Mouse (Mus musculus): ENCODE data around the gene Hfe2. TPM values are rescaled to one million over a fixed set of nuclear protein-coding genes. Genes with fewer than 3 reads are reported as not detected.

Hfe2 gene
- polyA plus RNA-seq, 1 experiment from 2014 or later, result 7.9 TPM

GRCm38 (mm10) chr3:96559398-96559910, 34.5 kb downstream of the Hfe2 start:
- peak overlapping the region; percentile 93 for H3K9ac ChIP-seq
- WGBS, result 28% methylated on average over 12 of the region's 12 CpGs

GRCm38 (mm10) chr3:96559911-96560850, 35.2 kb downstream of the Hfe2 start:
- no peak for ATAC-seq (ENCODE audit: insufficient number of reproducible peaks, low FRiP score)
- WGBS, result 59% methylated on average over 23 of the region's 23 CpGs
- Histone ChIP-seq H3K36me3 (peaks cover 31% of the 10 kb centered on the region), H3K4me1 (replicated peaks) (peaks cover 52% of the 10 kb centered on the region), H3K27ac (ENCODE audit: poor library complexity, severe bottlenecking) (peak overlapping the region; percentile 97), H3K9ac (peak overlapping the region; percentile 93), H3K4me3 (peak overlapping the region; percentile 78), H3K4me2 (peak overlapping the region; percentile 92), H3K9me3 (replicated peaks) (no peaks in the 10 kb centered on the region), H3K27me3 (replicated peaks) (no peaks in the 10 kb centered on the region)

More at GRCm38 (mm10) chr3:96559398-96559910, 34.5 kb downstream of the Hfe2 start:
- no peak for ATAC-seq (ENCODE audit: insufficient number of reproducible peaks, low FRiP score)
- Histone ChIP-seq H3K4me1 (replicated peaks) (peaks cover 54% of the 10 kb centered on the region), H3K27me3 (replicated peaks) (no peaks in the 10 kb centered on the region), H3K27ac (ENCODE audit: poor library complexity, severe bottlenecking) (peak overlapping the region; percentile 97), H3K9me3 (replicated peaks) (no peaks in the 10 kb centered on the region), H3K4me2 (peak overlapping the region; percentile 92), H3K4me3 (peak overlapping the region; percentile 78), H3K36me3 (peaks cover 31% of the 10 kb centered on the region)

- H3K4me2 ChIP-seq, result peak overlapping the region; percentile 92
- H3K27ac ChIP-seq (ENCODE audit: poor library complexity, severe bottlenecking), result peak overlapping the region; percentile 97
- peaks cover 31% of the 10 kb centered on the region for H3K36me3 ChIP-seq
- 79% methylated on average over 9 of the region's 9 CpGs for WGBS
- peak overlapping the region; percentile 78 for H3K4me3 ChIP-seq
- peaks cover 44% of the 10 kb centered on the region for H3K4me1 ChIP-seq (replicated peaks)
- ATAC-seq (ENCODE audit: insufficient number of reproducible peaks, low FRiP score), result no peak
- no peaks in the 10 kb centered on the region for H3K27me3 ChIP-seq (replicated peaks)
- H3K9ac ChIP-seq, result peak overlapping the region; percentile 93
- no peaks in the 10 kb centered on the region for H3K9me3 ChIP-seq (replicated peaks)
These were observed 36.1 kb downstream of the Hfe2 start for GRCm38 (mm10) chr3:96560881-96561668.

GRCm38 (mm10) chr3:96561946-96562681, 37.1 kb downstream of the Hfe2 start:
- H3K27me3 ChIP-seq (replicated peaks), result no peaks in the 10 kb centered on the region
- H3K9ac ChIP-seq, result peak overlapping the region; percentile 58; the same call in 1 of the 2 replicates
- H3K4me3 ChIP-seq, result peak overlapping the region; percentile 27
- no peaks in the 10 kb centered on the region for H3K9me3 ChIP-seq (replicated peaks)
- peaks cover 31% of the 10 kb centered on the region for H3K36me3 ChIP-seq
- no peak for ATAC-seq (ENCODE audit: insufficient number of reproducible peaks, low FRiP score)
- H3K4me1 ChIP-seq (replicated peaks), result peaks cover 39% of the 10 kb centered on the region
- peak overlapping the region; percentile 92 for H3K4me2 ChIP-seq
- peak overlapping the region; percentile 97 for H3K27ac ChIP-seq (ENCODE audit: poor library complexity, severe bottlenecking)
- WGBS, result 54% methylated on average over 10 of the region's 10 CpGs

GRCm38 (mm10) chr3:96563267-96563666, 38.3 kb downstream of the Hfe2 start:
- Histone ChIP-seq H3K36me3 (peaks cover 31% of the 10 kb centered on the region), H3K9me3 (replicated peaks) (no peaks in the 10 kb centered on the region), H3K27ac (ENCODE audit: poor library complexity, severe bottlenecking) (no peak overlapping the region), H3K4me2 (no peak overlapping the region), H3K9ac (no peak overlapping the region), H3K4me3 (no peak overlapping the region), H3K4me1 (replicated peaks) (peaks cover 39% of the 10 kb centered on the region), H3K27me3 (replicated peaks) (no peaks in the 10 kb centered on the region)
- ATAC-seq (ENCODE audit: insufficient number of reproducible peaks, low FRiP score), result no peak
- WGBS, result 90% methylated on average over 8 of the region's 8 CpGs

GRCm38 (mm10) chr3:96563911-96564632, 39.1 kb downstream of the Hfe2 start:
- Histone ChIP-seq H3K9me3 (replicated peaks) (no peaks in the 10 kb centered on the region), H3K27ac (ENCODE audit: poor library complexity, severe bottlenecking) (peak overlapping the region; percentile 82), H3K27me3 (replicated peaks) (no peaks in the 10 kb centered on the region), H3K36me3 (peaks cover 28% of the 10 kb centered on the region), H3K9ac (no peak overlapping the region), H3K4me1 (replicated peaks) (peaks cover 41% of the 10 kb centered on the region), H3K4me2 (peak overlapping the region; percentile 17; the same call in 1 of the 2 replicates), H3K4me3 (no peak overlapping the region)
- WGBS, result 46% methylated on average over 10 of the region's 10 CpGs
- ATAC-seq (ENCODE audit: insufficient number of reproducible peaks, low FRiP score), result peak; percentile 60

- H3K36me3 ChIP-seq, result peaks cover 23% of the 10 kb centered on the region
- H3K27me3 ChIP-seq (replicated peaks), result no peaks in the 10 kb centered on the region
- peak overlapping the region; percentile 17; the same call in 1 of the 2 replicates for H3K4me2 ChIP-seq
- peaks cover 44% of the 10 kb centered on the region for H3K4me1 ChIP-seq (replicated peaks)
- 56% methylated on average over 7 of the region's 7 CpGs for WGBS
- H3K27ac ChIP-seq (ENCODE audit: poor library complexity, severe bottlenecking), result peak overlapping the region; percentile 82
- no peak overlapping the region for H3K4me3 ChIP-seq
- ATAC-seq (ENCODE audit: insufficient number of reproducible peaks, low FRiP score), result peak; percentile 62; the same call in 1 of the 2 replicates
- H3K9me3 ChIP-seq (replicated peaks), result no peaks in the 10 kb centered on the region
- H3K9ac ChIP-seq, result no peak overlapping the region
These were observed 39.7 kb downstream of the Hfe2 start for GRCm38 (mm10) chr3:96564633-96565032.

- peak overlapping the region; percentile 82 for H3K27ac ChIP-seq (ENCODE audit: poor library complexity, severe bottlenecking)
- 93% methylated on average over 3 of the region's 3 CpGs for WGBS
- peaks cover 44% of the 10 kb centered on the region for H3K4me1 ChIP-seq (replicated peaks)
- H3K4me2 ChIP-seq, result no peak overlapping the region
- H3K36me3 ChIP-seq, result peaks cover 18% of the 10 kb centered on the region
- H3K9ac ChIP-seq, result no peak overlapping the region
- no peaks in the 10 kb centered on the region for H3K9me3 ChIP-seq (replicated peaks)
- H3K4me3 ChIP-seq, result no peak overlapping the region
- H3K27me3 ChIP-seq (replicated peaks), result no peaks in the 10 kb centered on the region
- ATAC-seq (ENCODE audit: insufficient number of reproducible peaks, low FRiP score), result no peak
These were observed 40.1 kb downstream of the Hfe2 start for GRCm38 (mm10) chr3:96565105-96565504.

GRCm38 (mm10) chr3:96566661-96567450, 41.9 kb downstream of the Hfe2 start:
- WGBS, result 79% methylated on average over 8 of the region's 8 CpGs
- no peak for ATAC-seq (ENCODE audit: insufficient number of reproducible peaks, low FRiP score)
- Histone ChIP-seq H3K27ac (ENCODE audit: poor library complexity, severe bottlenecking) (peak overlapping the region; percentile 9; the same call in 1 of the 2 replicates), H3K4me1 (replicated peaks) (peaks cover 45% of the 10 kb centered on the region), H3K4me3 (no peak overlapping the region), H3K27me3 (replicated peaks) (no peaks in the 10 kb centered on the region), H3K9me3 (replicated peaks) (no peaks in the 10 kb centered on the region), H3K36me3 (0 out of 2 replicates have a peak, but pooled peaks cover 2% of the 10 kb centered on the region), H3K4me2 (no peak overlapping the region), H3K9ac (no peak overlapping the region)

All from heart, embryonic 12.5 days (tissue).